Mouse (Mus musculus): ENCODE results near the gene Capza1. TPM values are rescaled to one million over a fixed set of nuclear protein-coding genes. Genes with fewer than 3 reads are reported as not detected.

The Capza1 gene
- polyA plus RNA-seq (2012; rRNA removed) = 26.4 and 29.6 TPM in 2 replicates

DNA sequence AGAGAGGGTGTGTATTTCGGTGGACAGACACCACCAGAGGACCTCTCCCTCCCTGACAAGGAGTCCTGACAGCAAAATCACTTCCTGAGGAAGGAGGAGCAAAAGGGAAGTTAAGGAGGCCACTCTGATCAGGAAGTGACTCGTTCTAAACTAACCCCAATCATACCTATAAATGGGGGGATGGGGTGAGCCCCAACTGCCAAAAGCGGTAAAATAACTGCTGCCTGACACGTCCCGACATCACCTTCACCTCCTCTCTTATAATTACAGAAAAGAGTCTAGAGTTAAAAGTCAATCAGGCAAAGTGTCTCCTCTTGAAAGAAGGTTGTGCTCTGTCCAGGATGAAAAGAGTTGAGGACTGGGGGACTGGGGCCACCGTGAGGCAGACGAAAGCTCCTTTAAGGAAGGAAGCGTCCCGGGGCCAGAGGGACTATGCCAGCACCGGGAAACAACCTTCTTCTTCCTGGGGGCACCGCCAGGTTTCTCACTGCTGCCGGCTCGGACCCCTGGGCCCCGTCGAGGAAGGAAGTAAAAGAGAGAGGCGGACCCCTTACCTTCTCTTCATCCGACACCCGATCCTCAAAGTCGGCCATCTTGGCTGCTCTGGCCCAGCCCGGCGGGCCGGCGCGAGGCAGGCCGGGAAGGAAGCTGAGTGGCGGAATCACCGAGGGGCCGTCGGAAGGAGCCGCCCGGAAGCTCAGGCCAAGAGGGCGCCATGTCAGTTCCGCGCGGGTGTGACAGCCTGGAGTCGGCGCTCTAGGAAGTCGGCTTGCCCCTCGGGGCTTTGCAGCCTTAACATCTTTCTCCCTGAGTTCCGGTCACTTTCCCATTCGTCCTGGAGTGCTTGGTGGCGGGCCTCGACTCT, at the start of gene Capza1, which contains the start of gene St7l:
Gene Capza1, minus strand, starts transcription at position 720 of the 865 bp plus-strand sequence.
Gene St7l, plus strand, starts transcription at position 220 of the 865 bp plus-strand sequence.
- peak; percentile 71 to 87 for DNase-seq (ENCODE audit: low read depth in 1 of 2, low spot score in 2 of 2)
- Histone ChIP-seq H3K36me3 (ENCODE audit: control insufficient read depth, insufficient read depth, low read length) (no peaks in the 10 kb centered on the region), H3K4me1 (ENCODE audit: control insufficient read depth, insufficient read depth, insufficient read length) (peaks cover 12% of the 10 kb centered on the region), H3K27ac (ENCODE audit: insufficient read depth, low read length) (peak within 1 kb of the TSS; percentile 99), H3K27me3 (ENCODE audit: control insufficient read depth, insufficient read depth, low read length) (no peaks in the 10 kb centered on the region), H3K4me3 (ENCODE audit: extremely low read depth, insufficient read depth, insufficient read length) (peak within 1 kb of the TSS; percentile 87)
- under 1% methylated on average over 43 of the region's 43 CpGs for WGBS
- no peak for TF ChIP-seq CTCF (IDR thresholded peaks at IDR 0.05; ENCODE audit: extremely low read depth, insufficient read depth, insufficient read length, insufficient replicate concordance)
- TF ChIP-seq POLR2A (IDR thresholded peaks at IDR 0.05; ENCODE audit: low read depth, low read length) = peak; percentile 95

DNA sequence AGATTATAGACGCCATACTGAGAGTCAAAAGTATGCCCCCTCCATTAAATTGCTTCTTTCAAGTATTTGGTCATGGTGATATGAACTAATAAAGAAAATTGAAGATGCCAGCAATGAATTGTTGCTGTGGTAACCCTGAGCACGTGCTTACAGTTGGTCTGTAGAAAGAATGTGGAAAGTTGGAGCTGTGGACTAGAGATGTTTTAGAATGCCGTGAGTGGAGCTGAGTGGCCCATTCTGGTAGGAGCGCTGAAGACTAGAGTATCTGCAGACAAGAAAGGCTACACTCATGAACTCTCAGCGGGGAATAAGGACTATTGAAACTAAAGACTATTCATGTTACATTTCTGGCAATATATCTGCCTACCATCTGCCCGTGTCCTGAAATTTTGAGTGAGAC, 44.9 kb upstream of the Capza1 start:
- TF ChIP-seq CTCF (IDR thresholded peaks at IDR 0.05; ENCODE audit: extremely low read depth, insufficient read depth, insufficient read length, insufficient replicate concordance) (no peak), POLR2A (IDR thresholded peaks at IDR 0.05; ENCODE audit: low read depth, low read length) (no peak)
- Histone ChIP-seq H3K36me3 (ENCODE audit: control insufficient read depth, insufficient read depth, low read length) (no peaks in the 10 kb centered on the region), H3K27me3 (ENCODE audit: control insufficient read depth, insufficient read depth, low read length) (no peaks in the 10 kb centered on the region), H3K27ac (ENCODE audit: insufficient read depth, low read length) (no peak overlapping the region), H3K4me3 (ENCODE audit: extremely low read depth, insufficient read depth, insufficient read length) (no peak overlapping the region), H3K4me1 (ENCODE audit: control insufficient read depth, insufficient read depth, insufficient read length) (no peaks in the 10 kb centered on the region)
- 94% methylated on average over 6 of the region's 6 CpGs for WGBS
- no peak for DNase-seq (ENCODE audit: low read depth in 1 of 2, low spot score in 2 of 2)

DNA sequence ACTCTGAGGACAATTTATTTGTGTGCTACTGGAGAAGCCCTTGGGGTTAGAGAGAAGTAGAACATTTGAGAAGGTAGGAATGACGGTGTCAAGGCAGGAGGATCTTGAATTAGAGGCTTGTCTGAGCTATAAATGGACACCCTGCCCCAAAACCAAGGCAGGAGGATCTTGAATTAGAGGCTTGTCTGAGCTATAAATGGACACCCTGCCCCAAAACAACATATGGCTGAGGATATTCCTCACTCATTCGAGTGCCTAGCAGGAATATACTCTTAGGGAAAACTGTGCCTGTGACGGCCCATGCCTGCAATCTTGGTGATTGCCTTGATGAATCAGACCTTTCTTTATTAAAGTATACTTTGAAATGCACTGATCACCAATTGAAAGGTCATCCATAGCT, 41.7 kb upstream of the Capza1 start:
- Histone ChIP-seq H3K4me3 (ENCODE audit: extremely low read depth, insufficient read depth, insufficient read length) (no peak overlapping the region), H3K27ac (ENCODE audit: insufficient read depth, low read length) (no peak overlapping the region), H3K36me3 (ENCODE audit: control insufficient read depth, insufficient read depth, low read length) (no peaks in the 10 kb centered on the region), H3K4me1 (ENCODE audit: control insufficient read depth, insufficient read depth, insufficient read length) (no peaks in the 10 kb centered on the region), H3K27me3 (ENCODE audit: control insufficient read depth, insufficient read depth, low read length) (no peaks in the 10 kb centered on the region)
- TF ChIP-seq POLR2A (IDR thresholded peaks at IDR 0.05; ENCODE audit: low read depth, low read length) (no peak), CTCF (IDR thresholded peaks at IDR 0.05; ENCODE audit: extremely low read depth, insufficient read depth, insufficient read length, insufficient replicate concordance) (no peak)
- 94% methylated on average over 3 of the region's 3 CpGs for WGBS
- DNase-seq (ENCODE audit: low read depth in 1 of 2, low spot score in 2 of 2) = no peak

DNA sequence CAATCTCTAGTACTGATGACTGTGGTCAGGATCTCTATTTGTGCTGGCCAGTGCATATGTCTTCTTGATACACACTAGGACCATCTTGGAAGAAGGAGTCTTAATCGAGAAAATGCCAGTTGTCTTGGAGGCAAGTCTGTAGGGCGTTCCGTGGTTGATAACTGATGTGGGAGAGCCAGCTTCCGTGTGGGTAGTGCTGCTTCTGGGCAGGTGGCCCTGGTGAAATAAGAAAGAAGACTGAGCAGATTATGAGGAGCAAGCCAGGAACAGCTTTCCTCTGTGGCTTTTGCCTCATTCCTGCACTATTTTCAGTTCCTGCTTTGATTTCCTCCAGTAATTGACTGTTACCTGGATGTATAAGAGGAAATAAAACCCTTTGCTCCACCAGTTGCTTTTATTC, 41.1 kb upstream of the Capza1 start:
- WGBS = 89% methylated on average over 4 of the region's 4 CpGs
- Histone ChIP-seq H3K4me1 (ENCODE audit: control insufficient read depth, insufficient read depth, insufficient read length) (no peaks in the 10 kb centered on the region), H3K4me3 (ENCODE audit: extremely low read depth, insufficient read depth, insufficient read length) (no peak overlapping the region), H3K27me3 (ENCODE audit: control insufficient read depth, insufficient read depth, low read length) (no peaks in the 10 kb centered on the region), H3K36me3 (ENCODE audit: control insufficient read depth, insufficient read depth, low read length) (peaks cover 1% of the 10 kb centered on the region; the same call in 1 of the 2 replicates), H3K27ac (ENCODE audit: insufficient read depth, low read length) (no peak overlapping the region)
- TF ChIP-seq CTCF (IDR thresholded peaks at IDR 0.05; ENCODE audit: extremely low read depth, insufficient read depth, insufficient read length, insufficient replicate concordance) (no peak), POLR2A (IDR thresholded peaks at IDR 0.05; ENCODE audit: low read depth, low read length) (no peak)
- no peak for DNase-seq (ENCODE audit: low read depth in 1 of 2, low spot score in 2 of 2)

DNA sequence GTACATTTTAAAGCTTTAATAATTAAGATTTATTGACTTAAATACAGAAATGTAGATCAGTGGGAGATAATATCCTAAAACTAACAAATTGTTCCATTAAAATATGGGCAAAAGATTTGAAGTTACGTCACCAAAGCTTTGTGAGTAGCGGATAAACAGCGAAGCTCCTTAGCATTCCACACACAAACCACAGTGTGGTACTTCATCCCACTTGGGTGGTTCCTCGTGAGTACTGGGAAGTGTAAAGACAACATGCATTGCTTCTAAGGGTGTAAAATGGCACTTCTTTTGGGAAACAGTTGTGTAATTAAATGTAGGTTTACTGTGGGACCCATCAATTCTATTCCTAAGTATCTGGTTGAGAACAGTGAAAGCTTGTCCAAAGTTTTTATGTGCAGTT, 36.8 kb upstream of the Capza1 start:
- WGBS = 93% methylated on average over 4 of the region's 4 CpGs
- Histone ChIP-seq H3K27ac (ENCODE audit: insufficient read depth, low read length) (no peak overlapping the region), H3K27me3 (ENCODE audit: control insufficient read depth, insufficient read depth, low read length) (no peaks in the 10 kb centered on the region), H3K4me1 (ENCODE audit: control insufficient read depth, insufficient read depth, insufficient read length) (no peaks in the 10 kb centered on the region), H3K4me3 (ENCODE audit: extremely low read depth, insufficient read depth, insufficient read length) (no peak overlapping the region), H3K36me3 (ENCODE audit: control insufficient read depth, insufficient read depth, low read length) (peaks cover 4% of the 10 kb centered on the region)
- no peak for DNase-seq (ENCODE audit: low read depth in 1 of 2, low spot score in 2 of 2)
- TF ChIP-seq CTCF (IDR thresholded peaks at IDR 0.05; ENCODE audit: extremely low read depth, insufficient read depth, insufficient read length, insufficient replicate concordance) = no peak
- no peak for TF ChIP-seq POLR2A (IDR thresholded peaks at IDR 0.05; ENCODE audit: low read depth, low read length)

DNA sequence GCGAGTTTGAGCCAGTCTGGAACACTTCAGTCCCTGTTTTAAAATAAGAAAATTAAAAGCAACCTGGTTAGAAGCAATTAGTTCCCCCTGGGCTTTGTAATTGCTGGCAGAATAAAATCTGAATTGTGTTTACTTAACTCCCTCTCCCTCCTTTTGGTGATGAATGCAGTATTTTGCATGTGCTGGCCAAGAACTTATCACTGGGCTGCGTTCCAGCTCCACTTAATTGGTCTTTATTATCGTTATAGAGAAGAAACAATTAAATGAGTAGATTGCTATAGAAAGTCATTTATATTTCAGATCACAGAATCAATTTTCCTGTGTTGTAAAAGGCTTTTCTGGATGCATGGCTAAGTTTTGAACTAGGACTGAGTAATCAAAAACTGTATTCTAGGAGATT, 31.8 kb upstream of the Capza1 start:
- no peaks in the 10 kb centered on the region for H3K4me1 ChIP-seq (ENCODE audit: control insufficient read depth, insufficient read depth, insufficient read length)
- H3K4me3 ChIP-seq (ENCODE audit: extremely low read depth, insufficient read depth, insufficient read length) = no peak overlapping the region
- no peak for DNase-seq (ENCODE audit: low read depth in 1 of 2, low spot score in 2 of 2)
- H3K36me3 ChIP-seq (ENCODE audit: control insufficient read depth, insufficient read depth, low read length) = peaks cover 7% of the 10 kb centered on the region
- no peak overlapping the region for H3K27ac ChIP-seq (ENCODE audit: insufficient read depth, low read length)
- 91% methylated on average over 3 of the region's 3 CpGs for WGBS
- TF ChIP-seq POLR2A (IDR thresholded peaks at IDR 0.05; ENCODE audit: low read depth, low read length) = no peak
- no peak for TF ChIP-seq CTCF (IDR thresholded peaks at IDR 0.05; ENCODE audit: extremely low read depth, insufficient read depth, insufficient read length, insufficient replicate concordance)
- no peaks in the 10 kb centered on the region for H3K27me3 ChIP-seq (ENCODE audit: control insufficient read depth, insufficient read depth, low read length)

DNA sequence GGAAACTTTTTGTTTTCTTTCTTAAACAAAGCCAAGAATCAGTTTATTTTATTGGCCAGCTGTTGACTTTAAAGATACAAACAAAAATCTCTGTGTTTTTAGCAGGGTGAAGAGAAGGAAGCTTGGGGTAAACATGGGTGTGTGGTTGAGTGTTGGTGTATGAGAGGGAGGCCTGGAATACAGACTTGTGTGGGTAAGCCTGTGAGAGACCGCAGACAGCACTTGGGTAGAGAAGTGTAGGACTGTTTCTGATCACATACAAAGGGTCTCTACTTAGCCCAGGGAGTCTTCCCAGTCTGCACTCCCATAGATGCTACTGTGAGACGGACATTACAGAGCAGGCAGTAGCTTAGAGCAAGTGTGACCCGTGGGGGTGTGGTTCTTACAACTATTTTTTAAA, 24.3 kb upstream of the Capza1 start:
- no peak for TF ChIP-seq POLR2A (IDR thresholded peaks at IDR 0.05; ENCODE audit: low read depth, low read length)
- no peak for TF ChIP-seq CTCF (IDR thresholded peaks at IDR 0.05; ENCODE audit: extremely low read depth, insufficient read depth, insufficient read length, insufficient replicate concordance)
- 95% methylated on average over 3 of the region's 3 CpGs for WGBS
- no peaks in the 10 kb centered on the region for H3K27me3 ChIP-seq (ENCODE audit: control insufficient read depth, insufficient read depth, low read length)
- no peak overlapping the region for H3K4me3 ChIP-seq (ENCODE audit: extremely low read depth, insufficient read depth, insufficient read length)
- peaks cover 4% of the 10 kb centered on the region; the same call in 1 of the 2 replicates for H3K36me3 ChIP-seq (ENCODE audit: control insufficient read depth, insufficient read depth, low read length)
- H3K27ac ChIP-seq (ENCODE audit: insufficient read depth, low read length) = no peak overlapping the region
- no peaks in the 10 kb centered on the region for H3K4me1 ChIP-seq (ENCODE audit: control insufficient read depth, insufficient read depth, insufficient read length)
- DNase-seq (ENCODE audit: low read depth in 1 of 2, low spot score in 2 of 2) = no peak

Measured in spleen, adult 2 months (tissue).